Mouse (Mus musculus): ENCODE data around the gene Ercc1.
A peak's percentile ranks its signal among the peaks of the same experiment; 100 is the strongest.

The Ercc1 gene

GRCm38 (mm10) chr7:19331910-19332309 is 12.7 kb upstream of the Ercc1 start:
- ATAC-seq (ENCODE audit: insufficient number of reproducible peaks, low FRiP score, low TSS enrichment): no peak

DNA sequence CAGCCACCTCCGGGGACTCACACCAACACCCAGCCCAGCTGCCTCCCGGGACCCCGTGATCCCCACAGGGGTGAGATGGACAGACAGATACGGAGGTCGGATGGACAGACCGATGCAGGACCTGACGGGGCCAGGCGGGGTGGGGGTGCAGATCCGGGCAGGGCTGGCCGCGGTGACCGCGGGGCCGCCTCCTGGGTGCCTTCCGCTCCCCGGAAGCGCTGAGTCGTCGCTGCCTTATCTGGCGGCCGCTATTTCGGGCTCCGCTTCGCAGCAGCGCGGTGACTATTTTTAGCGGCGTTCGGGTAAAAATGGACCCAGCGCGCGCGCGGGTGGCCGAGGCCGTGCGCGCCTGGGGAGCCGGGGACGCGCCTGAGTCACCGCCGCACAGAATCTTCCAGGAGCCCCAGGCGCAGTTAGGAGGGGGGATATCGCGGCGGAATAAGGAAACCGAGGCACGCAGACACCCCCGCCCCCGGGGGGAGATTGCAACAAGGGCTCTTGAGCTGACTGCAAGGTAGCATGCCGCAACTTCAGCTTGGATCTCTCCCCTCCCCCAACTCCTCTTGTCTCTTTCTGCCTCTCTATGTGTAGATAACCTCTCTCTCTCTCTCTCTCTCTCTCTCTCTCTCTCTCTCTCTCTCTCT is 11.7 kb upstream of the Ercc1 start:
- ATAC-seq (ENCODE audit: insufficient number of reproducible peaks, low FRiP score, low TSS enrichment): peak; percentile 75; the same call in 1 of the 2 replicates

GRCm38 (mm10) chr7:19335583-19335982 is 9.0 kb upstream of the Ercc1 start:
- ATAC-seq (ENCODE audit: insufficient number of reproducible peaks, low FRiP score, low TSS enrichment): no peak

GRCm38 (mm10) chr7:19337122-19337521 is 7.5 kb upstream of the Ercc1 start:
- no peak for ATAC-seq (ENCODE audit: insufficient number of reproducible peaks, low FRiP score, low TSS enrichment)

DNA sequence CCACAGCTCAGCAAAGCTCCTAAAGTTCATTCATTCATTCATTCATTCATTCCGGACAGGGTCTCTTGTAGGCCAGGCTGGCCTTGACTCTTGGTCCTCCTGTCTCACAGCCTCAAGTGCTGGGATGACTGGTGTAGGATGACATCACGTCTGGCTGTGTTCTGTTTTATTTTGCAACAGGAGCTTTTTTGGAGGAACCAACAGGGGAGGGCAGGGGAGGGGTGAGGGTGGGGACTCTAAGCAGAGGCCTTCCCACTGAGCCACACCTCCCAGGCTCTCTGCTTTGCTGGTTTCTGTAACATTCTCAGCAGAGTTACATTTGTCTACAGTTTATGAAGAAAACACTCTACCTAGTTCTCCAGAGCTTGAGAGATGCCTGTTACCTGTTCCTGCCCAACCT is 6.5 kb upstream of the Ercc1 start:
- ATAC-seq (ENCODE audit: insufficient number of reproducible peaks, low FRiP score, low TSS enrichment): no peak

DNA sequence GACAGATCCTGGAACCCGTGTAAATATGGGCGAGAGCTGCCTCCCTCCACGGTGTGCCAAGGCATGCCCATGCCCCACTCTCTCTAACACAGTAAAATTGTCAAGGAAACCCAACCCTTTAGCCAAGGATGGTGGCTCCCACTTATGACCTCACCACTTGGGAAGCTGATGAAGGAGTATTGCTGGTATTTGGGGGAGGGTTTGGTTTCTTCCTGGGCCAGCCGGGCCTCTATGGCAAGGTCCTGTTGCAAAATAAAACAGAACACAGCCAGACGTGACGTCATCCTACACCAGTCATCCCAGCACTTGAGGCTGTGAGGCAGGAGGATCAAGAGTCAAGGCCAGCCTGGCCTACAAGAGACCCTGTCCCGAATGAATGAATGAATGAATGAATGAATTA is 6.0 kb upstream of the Ercc1 start:
- no peak for ATAC-seq (ENCODE audit: insufficient number of reproducible peaks, low FRiP score, low TSS enrichment)

GRCm38 (mm10) chr7:19341250-19341649 is 3.3 kb upstream of the Ercc1 start:
- ATAC-seq (ENCODE audit: insufficient number of reproducible peaks, low FRiP score, low TSS enrichment): no peak

GRCm38 (mm10) chr7:19341761-19342409 is 2.7 kb upstream of the Ercc1 start:
- ATAC-seq (ENCODE audit: insufficient number of reproducible peaks, low FRiP score, low TSS enrichment): no peak

DNA sequence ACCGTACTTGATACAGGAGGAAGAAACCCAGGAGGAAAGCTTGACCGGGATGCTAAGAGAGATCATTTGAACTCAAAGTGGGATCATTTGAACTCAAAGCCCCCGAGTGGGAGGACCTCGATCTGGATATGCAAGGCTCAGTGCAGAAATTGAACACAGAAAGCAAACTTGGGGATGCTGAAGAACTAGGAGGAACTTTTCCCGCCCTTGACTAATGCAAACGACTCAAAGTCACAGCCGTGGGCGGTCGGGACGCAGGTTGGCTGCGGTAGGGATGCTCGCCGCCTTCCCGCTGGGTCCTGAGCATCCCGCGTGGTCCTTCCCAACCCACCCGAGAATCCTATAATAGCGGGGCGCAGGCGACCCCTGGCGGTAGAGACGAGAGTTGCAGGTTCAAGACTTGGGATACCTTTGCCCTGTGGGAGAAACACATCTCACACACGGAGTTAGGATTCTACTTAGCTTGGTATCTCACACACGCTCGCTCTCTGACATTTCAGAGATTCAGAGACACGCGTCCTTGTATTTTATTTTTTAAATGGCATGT is 2.0 kb upstream of the Ercc1 start:
- ATAC-seq (ENCODE audit: insufficient number of reproducible peaks, low FRiP score, low TSS enrichment): no peak

GRCm38 (mm10) chr7:19343210-19343808 is 1.3 kb upstream of the Ercc1 start:
- no peak for ATAC-seq (ENCODE audit: insufficient number of reproducible peaks, low FRiP score, low TSS enrichment)

- ATAC-seq (ENCODE audit: insufficient number of reproducible peaks, low FRiP score, low TSS enrichment): peak; percentile 81
These were observed 427 bp downstream of the Ercc1 start for GRCm38 (mm10) chr7:19344938-19345471.

GRCm38 (mm10) chr7:19349188-19349915 is 4.8 kb downstream of the Ercc1 start:
- no peak for ATAC-seq (ENCODE audit: insufficient number of reproducible peaks, low FRiP score, low TSS enrichment)

- no peak for ATAC-seq (ENCODE audit: insufficient number of reproducible peaks, low FRiP score, low TSS enrichment)
These were observed 5.6 kb downstream of the Ercc1 start for GRCm38 (mm10) chr7:19350221-19350620.

DNA sequence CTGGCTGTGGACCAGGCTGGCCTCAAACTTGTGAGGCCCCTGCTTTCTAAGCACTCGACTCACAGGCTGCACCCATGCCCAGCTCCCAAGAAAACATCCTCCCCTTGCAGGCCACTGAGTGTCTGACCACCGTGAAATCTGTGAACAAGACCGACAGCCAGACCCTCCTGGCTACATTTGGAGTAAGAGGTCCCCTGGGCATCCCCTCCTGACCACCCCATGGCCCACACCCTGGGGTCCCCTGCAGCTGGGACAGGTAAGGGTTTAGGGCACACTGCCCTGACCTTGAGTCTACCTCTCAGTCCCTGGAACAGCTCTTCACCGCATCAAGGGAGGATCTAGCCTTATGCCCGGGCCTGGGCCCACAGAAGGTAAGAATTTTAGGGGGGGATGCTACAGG is 10.4 kb downstream of the Ercc1 start:
- ATAC-seq (ENCODE audit: insufficient number of reproducible peaks, low FRiP score, low TSS enrichment): no peak

- no peak for ATAC-seq (ENCODE audit: insufficient number of reproducible peaks, low FRiP score, low TSS enrichment)
These were observed 11.7 kb downstream of the Ercc1 start for GRCm38 (mm10) chr7:19356311-19356710.

GRCm38 (mm10) chr7:19357381-19358375 is 13.1 kb downstream of the Ercc1 start:
- no peak for ATAC-seq (ENCODE audit: insufficient number of reproducible peaks, low FRiP score, low TSS enrichment)

DNA sequence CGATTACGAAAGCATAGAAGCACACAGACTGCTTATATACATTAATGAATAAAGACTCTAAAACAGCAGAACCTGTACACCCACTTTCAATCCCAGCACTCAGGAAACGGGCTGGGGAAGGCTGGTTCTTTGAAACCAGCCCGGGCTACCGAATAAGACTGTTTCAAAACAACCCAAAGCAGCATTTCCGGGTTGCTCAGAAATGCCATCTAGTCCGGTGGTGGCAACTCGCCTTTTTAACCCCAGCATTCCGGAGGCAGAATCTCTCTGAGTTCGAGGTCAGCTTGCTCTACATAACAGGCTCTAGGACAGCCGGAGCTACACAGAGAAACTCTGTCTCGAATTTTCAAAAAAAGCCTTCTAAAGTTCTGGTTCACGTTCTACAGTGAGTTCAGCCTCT is 14.1 kb downstream of the Ercc1 start:
- no peak for ATAC-seq (ENCODE audit: insufficient number of reproducible peaks, low FRiP score, low TSS enrichment)

- ATAC-seq (ENCODE audit: insufficient number of reproducible peaks, low FRiP score, low TSS enrichment): peak; percentile 40; the same call in 1 of the 2 replicates
These were observed 14.8 kb downstream of the Ercc1 start, which contains the start of the genes Cd3eap and Ppp1r13l for GRCm38 (mm10) chr7:19359299-19359891. Gene Cd3eap, minus strand, starts transcription at chr7:19359483. Gene Ppp1r13l, plus strand, starts transcription at chr7:19359749.

Data from cerebellum, adult (tissue).